Mouse (Mus musculus): Measurements from ENCODE around the gene Polg2.

GRCm38 (mm10) chr11:106785043-106785442 is 5.7 kb upstream of the Polg2 start:
- TF ChIP-seq POLR2A (IDR thresholded peaks at IDR 0.05; ENCODE audit: low read depth, low read length) (no peak), CTCF (IDR thresholded peaks at IDR 0.05; ENCODE audit: borderline replicate concordance, insufficient read depth, low read length) (no peak)

All from embryonic fibroblast, embryonic 13.5 days (primary cell).